Mouse (Mus musculus) CH12.LX (cell line): ENCODE measurements around the gene Tctn3.

ENCODE experiments used
- HCFC1 ChIP-seq: IDR thresholded peaks from 2 replicates; pipeline ENCODE4 v1.6.1; 2012; ENCODE audit warnings: low read depth, mild to moderate bottlenecking, inconsistent platforms, low read length, improper control_type of control experiment
- MEF2A ChIP-seq: IDR thresholded peaks from 2 replicates; pipeline ENCODE4 v1.6.1; 2014; ENCODE audit warnings: low read depth, mild to moderate bottlenecking, inconsistent platforms, low read length, improper control_type of control experiment, borderline replicate concordance
- POLR2A ChIP-seq: IDR thresholded peaks from 2 replicates; pipeline ENCODE4 v1.6.1; 2011; ENCODE audit warnings: low read depth, mild to moderate bottlenecking, improper control_type of control experiment, low read length
- POLR2AphosphoS2 ChIP-seq: IDR thresholded peaks from 2 replicates; pipeline ENCODE4 v1.6.1; 2011; ENCODE audit warnings: low read depth, low read length, improper control_type of control experiment
- TBP ChIP-seq: conservative IDR thresholded peaks from 2 replicates; pipeline ENCODE4 v1.6.1; 2011; ENCODE audit warnings: low read depth, low read length, improper control_type of control experiment

DNA sequence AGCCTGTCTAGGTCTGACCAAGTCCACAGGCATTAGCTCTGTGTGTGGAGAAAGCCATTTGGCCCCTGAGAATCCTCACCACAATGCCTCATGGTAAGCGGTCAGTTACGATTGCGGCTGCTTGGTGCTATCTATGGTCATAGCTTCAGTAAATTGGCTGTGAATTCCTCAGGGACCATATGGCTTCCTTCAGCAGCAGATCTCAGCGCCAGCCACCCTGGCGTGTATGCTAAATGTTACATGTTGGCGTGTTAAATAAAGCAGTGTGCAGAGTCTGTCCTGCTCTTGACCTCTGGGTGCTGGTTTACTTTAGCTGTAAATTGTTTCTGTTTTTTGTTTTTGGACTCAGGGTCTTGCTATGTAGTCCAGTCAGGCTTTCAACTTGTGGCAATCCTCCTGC lies 58.2 kb downstream of the Tctn3 start:
- TF ChIP-seq TBP (no peak), MEF2A (no peak), POLR2AphosphoS2 (no peak), HCFC1 (no peak), POLR2A (no peak)
